ENCODE assay signal across 7 mouse cellular contexts in the genomic region with DNA sequence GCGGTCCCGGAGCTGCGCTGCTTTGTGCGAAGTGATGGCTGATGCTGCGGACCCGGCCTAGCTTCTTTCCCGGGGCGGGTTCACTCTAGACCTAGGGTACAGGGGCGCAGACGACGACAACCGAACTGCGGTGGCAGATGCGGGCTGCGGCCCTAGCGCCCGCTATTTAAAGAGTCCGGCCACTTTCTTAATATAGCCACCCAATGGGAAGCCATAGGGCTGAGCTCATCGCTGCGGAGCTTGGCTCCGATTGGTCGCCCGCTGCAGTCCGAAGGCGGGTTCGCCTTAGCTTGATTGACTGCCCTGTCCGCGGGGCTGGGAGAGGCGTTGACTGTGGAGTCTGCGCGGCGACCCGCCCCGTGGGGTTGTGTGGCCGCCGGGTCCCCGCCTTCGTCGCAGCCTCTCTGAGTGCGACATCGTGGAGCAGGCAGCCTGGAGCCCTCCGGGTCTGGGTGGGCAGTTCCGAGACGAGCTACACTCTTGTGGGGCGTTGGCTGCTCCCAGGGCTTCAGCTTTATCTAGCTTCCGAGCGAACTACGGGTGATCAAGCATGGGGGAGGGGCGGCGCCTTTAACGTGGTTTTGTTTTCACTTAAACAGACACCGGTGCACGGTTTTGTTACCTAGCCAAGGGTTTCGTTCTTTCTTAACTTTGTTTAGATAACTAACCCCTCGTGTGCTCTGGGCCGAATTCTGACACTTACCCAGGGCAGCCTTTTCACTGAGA. TPM values are rescaled to one million over a fixed set of nuclear protein-coding genes. Genes with fewer than 3 reads are reported as not detected.
DNase-seq lines count a peak whose midpoint lies in the region; ATAC-seq lines count a peak whose summit lies in the region.

Gene Rhob (minus strand): TSS at position 139 of the 726 bp plus-strand sequence.

- H3K4me3 ChIP-seq in intestine, embryonic 15.5 days (replicated peaks): peak within 1 kb of the TSS; percentile 94
- H3K4me3 ChIP-seq in midbrain, embryonic 10.5 days: peak within 1 kb of the TSS; percentile 79

- peak within 1 kb of the TSS; percentile 99 for H3K27ac ChIP-seq in intestine, embryonic 15.5 days
- peak within 1 kb of the TSS; percentile 99 for H3K27ac ChIP-seq in midbrain, embryonic 10.5 days (replicated peaks)

- H3K36me3 ChIP-seq in intestine, embryonic 15.5 days: no peaks in the 10 kb centered on the region
- no peaks in the 10 kb centered on the region for H3K36me3 ChIP-seq in midbrain, embryonic 10.5 days

- under 1% methylated on average over 56 of the region's 56 CpGs for WGBS in intestine, embryonic 15.5 days
- WGBS in midbrain, embryonic 10.5 days: under 1% methylated on average over 56 of the region's 56 CpGs

- peak; percentile 96 for ATAC-seq in intestine, embryonic 15.5 days

- peak within 1 kb of the TSS; percentile 84 for H3K4me2 ChIP-seq in intestine, embryonic 15.5 days (replicated peaks)

- no peaks in the 10 kb centered on the region for H3K9me3 ChIP-seq in intestine, embryonic 15.5 days
- no peaks in the 10 kb centered on the region for H3K9me3 ChIP-seq in midbrain, embryonic 10.5 days (replicated peaks)

- DNase-seq in adrenal gland, adult 18-20 months (ENCODE audit: low spot score in 2 of 2): peak; percentile 98 to 99
- DNase-seq in embryo, embryonic 11 days: peak; percentile 98
- DNase-seq in gastrocnemius, postnatal 36 days: peak; percentile 93 to 95
- peak; percentile 99 to 100 for DNase-seq in left cerebral cortex, postnatal 25 days (ENCODE audit: low spot score in 2 of 2)
- DNase-seq in midbrain, embryonic 10.5 days (ENCODE audit: low spot score): peak; percentile 95
- peak; percentile 90 for DNase-seq in right cerebral cortex, postnatal 4 days

- no peaks in the 10 kb centered on the region for H3K27me3 ChIP-seq in intestine, embryonic 15.5 days (replicated peaks)
- H3K27me3 ChIP-seq in midbrain, embryonic 10.5 days (ENCODE audit: low read depth, poor library complexity, severe bottlenecking): no peaks in the 10 kb centered on the region

- peaks cover 32% of the 10 kb centered on the region for H3K4me1 ChIP-seq in intestine, embryonic 15.5 days (replicated peaks)
- peaks cover 49% of the 10 kb centered on the region for H3K4me1 ChIP-seq in midbrain, embryonic 10.5 days

- intact Hi-C loops in gastrocnemius, postnatal 36 days (cut with DNase I): loop anchor here (5.0 to 10.0 kb wide), 2 partner anchors 113 to 285 kb away; no protein-coding TSS in a partner anchor
- intact Hi-C loops in left cerebral cortex, postnatal 25 days (cut with DNase I): loop anchor here (2.0 kb wide), 3 partner anchors 33 to 155 kb away; no protein-coding TSS in a partner anchor

- H3K9ac ChIP-seq in intestine, embryonic 15.5 days: peak within 1 kb of the TSS; percentile 97

RNA-seq across cellular contexts. Expression of gene Rhob, which starts in this region (rescaled TPM):
- 100 to 1,000 TPM; 186 to 189 TPM for total RNA-seq in adrenal gland, adult 18-20 months (2021)
- 10 to 100 TPM; 50.7 to 56.4 TPM for total RNA-seq in gastrocnemius, postnatal 36 days (2021)
- 32.2 and 32.4 TPM in 2 replicates for polyA plus RNA-seq in intestine, embryonic 15.5 days (2015; fragmentation: Nextera tagmentation; extraction: Ambion mirVana)
- total RNA-seq in left cerebral cortex, postnatal 25 days (2021): 100 to 1,000 TPM; 274 to 298 TPM
- 30.0 and 30.1 TPM in 2 replicates for polyA plus RNA-seq in midbrain, embryonic 10.5 days (2016; fragmentation: Nextera tagmentation; extraction: Ambion mirVana)

Comparison
In these comparisons a context has a peak if more than half of its experiments do, and no peak if none do; other contexts are left out.
1. Peak in every context shown above with its lines: DNase-seq, ATAC-seq, H3K4me3 ChIP-seq and H3K27ac ChIP-seq.